Mouse (Mus musculus) liver, embryonic 13.5 days (tissue): Measurements from ENCODE around the gene Ttll11. TPM values are rescaled to one million over a fixed set of nuclear protein-coding genes. Genes with fewer than 3 reads are reported as not detected.

Source experiments
- ATAC-seq: fragments of 200-750 bp; cut with Nextera tagmentation; 2 replicates; pipeline ENCODE4 v1.8.0; 2017; ENCODE audit warnings: low read depth, mild to moderate bottlenecking, moderate number of reproducible peaks, moderate library complexity
- DNase-seq: peaks from one replicate; pipeline ENCODE4 v3.0.0; 2022
- H3K27ac ChIP-seq: fragments of 300-500 bp; sonication (generic); 2 replicates; pipeline ENCODE4 v1.5.1; 2015; ENCODE audit warnings: moderate library complexity, mild to moderate bottlenecking, inconsistent platforms
- H3K27me3 ChIP-seq: fragments of 300-500 bp; sonication (generic); 2 replicates; pipeline ENCODE4 v1.6.1; 2015; ENCODE audit warnings: mild to moderate bottlenecking, inconsistent platforms
- H3K36me3 ChIP-seq: fragments of 300-500 bp; sonication (generic); 2 replicates; pipeline ENCODE4 v1.6.1; 2015; ENCODE audit warnings: mild to moderate bottlenecking, inconsistent platforms
- H3K4me1 ChIP-seq: fragments of 300-500 bp; sonication (generic); replicated peaks from 2 replicates; pipeline ENCODE4 v1.6.1; 2015; ENCODE audit warnings: inconsistent platforms
- H3K4me2 ChIP-seq: fragments of 300-500 bp; sonication (generic); 2 replicates; pipeline ENCODE4 v1.6.1; 2015; ENCODE audit warnings: inconsistent platforms, mild to moderate bottlenecking, moderate library complexity
- H3K4me3 ChIP-seq: fragments of 300-500 bp; sonication (generic); replicated peaks from 2 replicates; pipeline ENCODE4 v1.5.1; 2015; ENCODE audit warnings: mild to moderate bottlenecking, inconsistent platforms
- H3K9ac ChIP-seq: fragments of 300-500 bp; sonication (generic); 2 replicates; pipeline ENCODE4 v1.6.1; 2015; ENCODE audit warnings: mild to moderate bottlenecking, inconsistent platforms
- H3K9me3 ChIP-seq: fragments of 300-500 bp; sonication (generic); replicated peaks from 2 replicates; pipeline ENCODE4 v1.6.1; 2016; ENCODE audit warnings: inconsistent platforms
- WGBS: fragments of 180-500 bp; shearing (Covaris S2); methylation state at CpG from one replicate; pipeline ENCODE4 v1.1.7; 2015; ENCODE audit not compliant: insufficient replicate concordance; 5-methylcytosine and 5-hydroxymethylcytosine counted together
- polyA plus RNA-seq: library from polyadenylated mRNA; unstranded; fragments of >200 nt; fragmentation: Nextera tagmentation; extraction: Ambion mirVana; gene quantifications from 2 replicates; pipeline ENCODE4 v1.2.1, GENCODE M21; 2015

The Ttll11 gene
- polyA plus RNA-seq, 1 experiment from 2014 or later: 0.91 TPM

DNA sequence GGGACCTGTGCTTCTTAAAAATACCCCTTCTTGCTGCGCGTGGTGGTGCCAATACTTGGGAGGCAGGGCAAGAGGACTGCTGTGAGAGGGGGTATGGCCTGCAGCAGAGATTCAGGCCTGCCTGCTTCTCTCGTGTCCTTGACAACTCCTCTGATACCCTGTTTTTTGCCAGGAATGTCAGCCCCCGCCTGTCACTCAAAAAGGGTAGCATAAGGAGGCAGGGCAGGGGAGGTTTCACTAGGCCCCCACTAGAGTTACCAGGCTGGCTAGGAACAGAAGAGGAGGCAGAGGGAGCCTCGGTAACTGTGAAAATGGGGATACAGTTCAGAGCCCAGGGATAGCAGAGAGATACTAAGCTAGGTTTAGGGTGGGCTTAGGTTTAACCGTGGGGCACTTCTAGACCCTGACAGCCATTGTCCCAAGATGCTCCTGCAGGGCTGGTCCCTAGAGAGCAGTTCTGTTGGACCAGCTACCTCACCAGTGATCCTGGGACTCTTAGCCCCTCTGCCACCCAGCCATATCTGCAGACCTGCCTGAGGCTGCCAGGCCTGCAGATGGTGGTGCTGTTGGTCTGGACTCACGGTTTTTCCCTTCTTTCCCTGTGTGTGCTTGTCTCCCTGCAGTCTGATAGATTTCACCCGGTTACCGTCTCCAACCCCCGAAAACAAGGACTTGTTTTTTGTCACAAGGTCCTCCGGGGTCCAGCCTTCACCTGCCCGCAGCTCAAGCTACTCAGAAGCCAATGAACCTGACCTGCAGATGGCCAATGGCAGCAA is 260.3 kb downstream of the Ttll11 start:
- ATAC-seq (no peak), DNase-seq (no peak)
- peaks cover 58% of the 10 kb centered on the region for H3K36me3 ChIP-seq
- H3K4me1 ChIP-seq: peaks cover 13% of the 10 kb centered on the region
- WGBS: 76% methylated on average over 12 of the region's 12 CpGs
- no peaks in the 10 kb centered on the region for H3K9me3 ChIP-seq
- no peak overlapping the region for H3K9ac ChIP-seq
- H3K27ac ChIP-seq: no peak overlapping the region
- no peak overlapping the region for H3K4me3 ChIP-seq
- no peak overlapping the region for H3K4me2 ChIP-seq
- no peaks in the 10 kb centered on the region for H3K27me3 ChIP-seq

DNA sequence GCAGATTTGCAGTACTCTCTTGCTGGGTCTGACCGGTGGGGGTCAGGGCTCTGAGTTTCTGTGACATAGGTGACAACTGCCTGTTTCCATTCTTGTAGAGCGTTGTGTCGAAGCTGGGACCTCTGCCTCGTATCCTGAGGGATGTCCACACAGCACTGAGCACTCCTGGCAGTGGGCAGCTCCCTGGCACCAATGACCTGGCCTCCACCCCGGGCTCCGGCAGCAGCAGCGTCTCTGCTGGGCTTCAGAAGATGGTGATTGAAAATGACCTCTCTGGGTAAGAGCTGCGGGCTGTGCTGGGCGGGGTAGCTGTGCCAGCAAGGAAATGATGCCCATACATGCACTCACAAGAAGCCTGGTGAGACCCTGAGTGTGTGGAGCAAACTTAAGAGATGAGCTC is 261.1 kb downstream of the Ttll11 start:
- Histone ChIP-seq H3K9me3 (no peaks in the 10 kb centered on the region), H3K4me1 (peaks cover 15% of the 10 kb centered on the region), H3K27ac (no peak overlapping the region), H3K4me2 (no peak overlapping the region), H3K27me3 (no peaks in the 10 kb centered on the region), H3K9ac (no peak overlapping the region), H3K36me3 (peaks cover 57% of the 10 kb centered on the region), H3K4me3 (no peak overlapping the region)
- WGBS: 67% methylated on average over 9 of the region's 9 CpGs
- ATAC-seq (no peak), DNase-seq (no peak)

DNA sequence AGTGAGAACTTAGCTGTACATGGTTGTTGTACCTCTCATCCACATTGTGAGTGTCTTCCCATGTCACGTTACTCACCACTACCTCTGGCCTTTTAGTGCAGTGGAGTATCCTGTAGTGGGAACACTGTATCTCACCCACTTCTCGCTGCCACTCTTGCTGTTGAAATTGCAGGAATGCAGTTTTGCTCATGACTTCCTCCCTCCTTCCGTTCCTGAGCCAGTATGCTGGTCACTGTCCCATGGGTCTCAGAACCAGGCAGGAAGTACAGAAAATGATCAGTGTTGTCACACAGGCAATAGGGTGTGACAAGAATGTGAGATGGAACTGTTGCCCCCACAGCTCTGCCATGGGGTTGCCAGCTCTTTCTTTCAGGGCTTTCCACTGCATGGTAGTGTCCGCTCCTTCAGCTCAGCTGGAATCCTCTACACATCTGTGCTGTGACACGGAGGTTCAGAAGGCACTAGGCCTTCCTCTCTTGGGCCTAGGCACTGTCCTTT is 261.7 kb downstream of the Ttll11 start:
- Histone ChIP-seq H3K4me2 (no peak overlapping the region), H3K27me3 (no peaks in the 10 kb centered on the region), H3K9ac (no peak overlapping the region), H3K9me3 (no peaks in the 10 kb centered on the region), H3K4me1 (peaks cover 15% of the 10 kb centered on the region), H3K36me3 (peaks cover 55% of the 10 kb centered on the region), H3K27ac (no peak overlapping the region), H3K4me3 (no peak overlapping the region)
- ATAC-seq (no peak), DNase-seq (no peak)
- 58% methylated on average over 5 of the region's 5 CpGs for WGBS

DNA sequence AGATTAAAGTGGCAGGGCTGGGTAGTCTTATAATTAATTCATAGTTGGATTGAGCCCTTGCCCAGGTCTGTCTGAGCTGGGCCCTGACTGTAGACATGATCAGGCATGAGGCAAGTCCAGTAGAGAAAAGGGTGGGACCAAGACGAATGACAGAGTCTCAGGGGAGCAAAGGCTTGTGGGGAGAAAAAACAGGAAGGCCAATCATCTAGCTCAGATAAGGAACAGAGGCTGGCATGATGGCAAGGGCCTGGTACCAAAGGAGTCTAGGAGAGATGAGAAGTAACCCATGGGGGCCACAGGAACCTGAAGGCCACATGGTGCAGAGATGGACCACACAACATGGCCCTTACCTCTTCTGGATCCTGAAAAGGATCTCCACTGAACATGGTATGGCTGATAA is 263.5 kb downstream of the Ttll11 start:
- Histone ChIP-seq H3K36me3 (peaks cover 45% of the 10 kb centered on the region), H3K27me3 (no peaks in the 10 kb centered on the region), H3K4me2 (no peak overlapping the region), H3K27ac (no peak overlapping the region), H3K4me3 (no peak overlapping the region), H3K4me1 (peaks cover 15% of the 10 kb centered on the region), H3K9me3 (no peaks in the 10 kb centered on the region), H3K9ac (no peak overlapping the region)
- no peak for ATAC-seq
- WGBS: 7% methylated on average over 1 of the region's 1 CpGs
- no peak for DNase-seq

DNA sequence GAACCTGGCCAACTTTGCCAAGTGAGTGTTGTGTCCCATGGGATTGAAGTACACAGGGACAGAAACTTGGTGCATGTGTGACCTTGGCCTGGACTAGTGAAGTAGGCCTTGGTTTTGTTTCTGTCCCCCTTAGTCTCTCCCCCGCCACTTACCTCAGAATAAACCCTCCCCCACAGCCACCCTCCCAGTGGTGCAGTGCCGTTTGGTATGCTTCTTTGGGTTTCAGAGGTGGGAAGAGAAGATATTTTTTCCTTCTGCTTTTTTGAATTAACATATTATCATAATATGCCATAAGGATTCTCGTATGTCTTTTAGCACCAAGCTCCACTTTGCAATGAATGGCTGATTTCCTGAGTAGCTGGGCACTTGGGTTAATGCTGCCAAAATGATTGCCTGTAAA is 264.2 kb downstream of the Ttll11 start:
- H3K9me3 ChIP-seq: no peaks in the 10 kb centered on the region
- peaks cover 42% of the 10 kb centered on the region for H3K36me3 ChIP-seq
- no peak overlapping the region for H3K4me3 ChIP-seq
- peaks cover 15% of the 10 kb centered on the region for H3K4me1 ChIP-seq
- no peaks in the 10 kb centered on the region for H3K27me3 ChIP-seq
- 64% methylated on average over 3 of the region's 3 CpGs for WGBS
- no peak overlapping the region for H3K27ac ChIP-seq
- no peak overlapping the region for H3K4me2 ChIP-seq
- H3K9ac ChIP-seq: no peak overlapping the region
- ATAC-seq: no peak
- no peak for DNase-seq

DNA sequence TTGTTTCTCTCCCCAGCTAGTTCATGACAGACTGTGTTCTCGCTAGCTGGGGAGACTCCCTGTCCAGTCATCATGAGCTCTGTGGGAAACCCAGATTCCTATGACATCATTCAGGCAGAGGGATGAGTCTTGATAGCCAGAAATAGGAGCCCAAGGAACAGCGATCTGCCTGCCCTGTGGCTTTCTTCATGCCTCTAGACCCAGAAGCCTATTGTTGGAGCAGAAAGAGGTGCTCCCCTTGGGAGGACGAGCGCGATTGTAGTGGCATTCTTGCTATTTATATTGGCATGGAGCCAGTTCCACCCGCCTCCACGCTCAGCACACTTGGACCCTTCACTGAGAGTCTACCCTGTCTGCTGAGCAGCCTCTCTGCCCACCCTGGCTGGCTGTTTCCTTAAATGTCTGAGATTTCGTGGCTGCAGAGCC is 265.0 kb downstream of the Ttll11 start:
- H3K9ac ChIP-seq: no peak overlapping the region
- DNase-seq (no peak), ATAC-seq (no peak)
- no peak overlapping the region for H3K4me2 ChIP-seq
- H3K27ac ChIP-seq: no peak overlapping the region
- 73% methylated on average over 8 of the region's 8 CpGs for WGBS
- no peaks in the 10 kb centered on the region for H3K27me3 ChIP-seq
- no peaks in the 10 kb centered on the region for H3K9me3 ChIP-seq
- H3K36me3 ChIP-seq: peaks cover 42% of the 10 kb centered on the region
- peaks cover 15% of the 10 kb centered on the region for H3K4me1 ChIP-seq
- H3K4me3 ChIP-seq: no peak overlapping the region

DNA sequence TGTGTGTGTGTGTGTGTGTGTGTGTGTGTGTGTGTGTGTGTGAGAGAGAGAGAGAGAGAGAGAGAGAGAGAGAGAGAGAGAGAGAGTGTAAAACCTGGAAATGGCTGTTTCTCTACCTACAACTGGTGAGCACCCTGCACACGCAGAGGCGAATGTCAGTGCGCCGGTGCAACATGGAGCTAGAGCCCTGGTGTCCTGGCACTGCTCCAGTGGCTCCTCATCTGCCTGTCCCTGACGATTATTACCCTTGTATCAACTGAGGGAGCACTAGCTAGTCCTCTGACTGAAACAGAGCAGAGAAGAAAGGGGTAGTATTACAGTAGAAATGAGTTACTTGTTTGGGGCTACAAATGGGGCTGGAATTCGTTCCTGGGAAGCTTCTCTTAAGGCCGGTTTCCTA is 266.3 kb downstream of the Ttll11 start:
- H3K9me3 ChIP-seq: no peaks in the 10 kb centered on the region
- DNase-seq: no peak
- H3K27me3 ChIP-seq: no peaks in the 10 kb centered on the region
- no peak overlapping the region for H3K4me3 ChIP-seq
- H3K27ac ChIP-seq: no peak overlapping the region
- no peak overlapping the region for H3K4me2 ChIP-seq
- WGBS: 70% methylated on average over 7 of the region's 7 CpGs
- H3K4me1 ChIP-seq: peaks cover 15% of the 10 kb centered on the region
- H3K36me3 ChIP-seq: peaks cover 38% of the 10 kb centered on the region
- H3K9ac ChIP-seq: no peak overlapping the region
- ATAC-seq: no peak

DNA sequence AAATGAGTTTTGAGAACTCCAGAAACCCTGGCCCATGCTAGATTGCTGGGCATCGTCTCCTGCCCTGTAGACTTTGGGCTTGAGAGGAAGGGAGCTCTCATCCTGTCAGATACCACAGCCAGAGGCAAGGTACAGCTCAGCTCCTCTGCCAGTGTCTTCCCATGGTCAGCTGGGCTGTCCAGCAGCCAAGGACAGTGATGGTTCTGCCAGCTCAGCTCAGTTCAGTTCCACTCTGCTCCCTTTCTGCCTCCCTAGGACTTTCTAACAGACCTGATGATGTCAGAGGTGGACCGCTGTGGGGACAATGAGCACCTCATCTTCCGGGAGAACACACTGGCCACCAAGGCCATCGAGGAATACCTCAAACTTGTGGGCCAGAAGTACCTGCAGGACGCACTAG is 267.1 kb downstream of the Ttll11 start:
- DNase-seq (no peak), ATAC-seq (no peak)
- WGBS: 79% methylated on average over 5 of the region's 5 CpGs
- no peaks in the 10 kb centered on the region for H3K9me3 ChIP-seq
- peaks cover 15% of the 10 kb centered on the region for H3K4me1 ChIP-seq
- H3K36me3 ChIP-seq: peaks cover 34% of the 10 kb centered on the region
- no peak overlapping the region for H3K4me2 ChIP-seq
- no peaks in the 10 kb centered on the region for H3K27me3 ChIP-seq
- H3K9ac ChIP-seq: no peak overlapping the region
- H3K4me3 ChIP-seq: no peak overlapping the region
- H3K27ac ChIP-seq: no peak overlapping the region

DNA sequence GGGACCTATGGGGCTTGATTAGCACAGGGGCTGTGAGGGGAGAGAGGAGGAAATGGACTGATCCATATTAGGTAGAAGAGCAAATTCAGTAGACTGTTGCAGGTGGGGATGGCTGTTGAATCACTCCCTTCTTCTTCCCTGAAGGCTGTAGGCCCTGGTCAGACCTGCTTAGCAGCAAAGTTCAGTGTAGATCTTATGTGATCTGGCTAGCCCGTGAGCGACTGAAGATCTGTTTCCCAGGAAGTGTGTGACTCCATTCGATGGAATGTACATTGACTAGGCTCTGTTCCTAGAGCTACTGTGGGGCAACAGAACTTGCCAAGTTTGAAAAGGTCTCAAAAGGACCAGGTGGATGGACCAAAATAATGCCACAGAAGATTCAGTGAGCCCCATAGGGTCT is 276.5 kb downstream of the Ttll11 start:
- H3K27me3 ChIP-seq: no peaks in the 10 kb centered on the region
- 0 out of 2 replicates have a peak, but pooled peaks cover 6% of the 10 kb centered on the region for H3K36me3 ChIP-seq
- H3K9me3 ChIP-seq: no peaks in the 10 kb centered on the region
- DNase-seq: no peak
- H3K9ac ChIP-seq: no peak overlapping the region
- H3K27ac ChIP-seq: no peak overlapping the region
- H3K4me1 ChIP-seq: no peaks in the 10 kb centered on the region
- H3K4me3 ChIP-seq: no peak overlapping the region
- ATAC-seq: no peak
- WGBS: 79% methylated on average over 3 of the region's 3 CpGs
- H3K4me2 ChIP-seq: no peak overlapping the region

DNA sequence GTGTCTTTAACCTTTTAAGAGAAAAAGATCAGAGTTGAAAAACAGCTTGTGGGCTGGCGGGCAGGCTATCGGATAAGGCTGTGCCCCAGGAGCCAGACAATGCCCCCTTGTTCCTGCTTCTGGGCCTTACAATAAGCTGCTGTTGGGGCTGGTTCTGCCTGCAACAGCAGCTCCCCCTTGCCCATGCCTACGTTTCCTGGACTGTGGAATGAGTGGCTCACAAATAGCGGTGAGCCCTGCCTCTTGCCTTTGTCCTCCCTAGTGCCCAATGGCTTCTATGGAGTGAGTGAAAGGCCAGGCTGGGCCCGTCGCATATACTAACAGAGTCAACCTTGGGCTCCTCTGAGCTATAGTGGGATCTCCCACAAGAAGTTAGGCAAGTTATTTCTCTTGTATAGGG is 277.1 kb downstream of the Ttll11 start:
- Histone ChIP-seq H3K4me3 (no peak overlapping the region), H3K4me1 (no peaks in the 10 kb centered on the region), H3K36me3 (0 out of 2 replicates have a peak, but pooled peaks cover 6% of the 10 kb centered on the region), H3K9ac (no peak overlapping the region), H3K27ac (no peak overlapping the region), H3K27me3 (no peaks in the 10 kb centered on the region), H3K9me3 (no peaks in the 10 kb centered on the region), H3K4me2 (no peak overlapping the region)
- 74% methylated on average over 6 of the region's 6 CpGs for WGBS
- no peak for DNase-seq
- ATAC-seq: no peak

DNA sequence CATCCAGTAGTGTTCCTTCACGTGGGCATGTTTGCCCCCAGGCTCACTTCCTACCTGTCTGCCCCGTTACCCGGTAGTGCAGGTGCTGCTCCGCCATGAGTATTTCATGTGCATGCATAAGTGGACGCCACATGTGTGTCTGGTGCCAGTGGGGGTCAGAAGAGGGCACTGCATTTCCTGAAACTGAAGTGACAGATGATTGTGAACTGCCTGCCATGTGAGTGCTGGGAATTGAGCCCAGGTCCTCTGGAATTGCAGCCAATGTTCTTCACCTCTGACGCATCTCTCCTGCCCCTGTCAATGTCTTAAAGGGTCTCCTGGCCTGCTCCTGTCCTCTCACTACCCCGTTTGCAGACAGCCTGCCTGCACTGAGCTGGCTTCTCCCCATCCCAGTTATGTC is 277.7 kb downstream of the Ttll11 start:
- Histone ChIP-seq H3K27ac (no peak overlapping the region), H3K9me3 (no peaks in the 10 kb centered on the region), H3K36me3 (0 out of 2 replicates have a peak, but pooled peaks cover 6% of the 10 kb centered on the region), H3K9ac (no peak overlapping the region), H3K4me1 (peaks cover 5% of the 10 kb centered on the region; the same call in 1 of the 2 replicates), H3K4me3 (no peak overlapping the region), H3K27me3 (no peaks in the 10 kb centered on the region), H3K4me2 (no peak overlapping the region)
- no peak for DNase-seq
- 67% methylated on average over 7 of the region's 7 CpGs for WGBS
- no peak for ATAC-seq
